Mouse (Mus musculus): ENCODE results near the gene Syngr3.

GRCm38 (mm10) chr17:24728184-24728583 lies 38.4 kb upstream of the Syngr3 start:
- no peak for TF ChIP-seq TAL1 (conservative IDR thresholded peaks at IDR 0.05; ENCODE audit: low read depth, low read length)
- no peak for TF ChIP-seq CTCF (IDR thresholded peaks at IDR 0.05; ENCODE audit: low read depth, low read length)
- TF ChIP-seq GATA2 (IDR thresholded peaks at IDR 0.05; ENCODE audit: borderline replicate concordance, low read depth, low read length) = no peak
- TF ChIP-seq POLR2AphosphoS5 (IDR thresholded peaks at IDR 0.05; ENCODE audit: insufficient replicate concordance, low read depth, low read length) = no peak

Measured in G1E (cell line).